Mouse (Mus musculus) adrenal gland, adult 10 weeks (tissue): ENCODE measurements around the gene Tom1. TPM values are rescaled to one million over a fixed set of nuclear protein-coding genes. Genes with fewer than 3 reads are reported as not detected.

ENCODE experiments used
- polyA plus RNA-seq: library from polyadenylated mRNA; stranded (reverse); fragments of 350-450 nt; fragmentation: Illumina TruSeq; extraction: RNeasy Lipid Tissue Mini Kit (QIAGEN cat#74804); gene quantifications from one replicate; pipeline ENCODE4 v1.2.3, GENCODE M21; 2014; ENCODE audit warnings: low read depth, low replicate concordance

The Tom1 gene
- 1.2 TPM for polyA plus RNA-seq

GRCm38 (mm10) chr8:75033511-75034243 is at the start of gene Tom1:
Gene Tom1, plus strand, starts transcription at chr8:75033705.

GRCm38 (mm10) chr8:74993081-74993474 is 40.4 kb upstream of the Tom1 start, which contains the start of gene Hmgxb4:
Gene Hmgxb4, plus strand, starts transcription at chr8:74993356.

GRCm38 (mm10) chr8:75093399-75094156 is 60.1 kb downstream of the Tom1 start, which contains the start of gene Hmox1:
Gene Hmox1, plus strand, starts transcription at chr8:75093621.

GRCm38 (mm10) chr8:75109236-75109967 is 75.9 kb downstream of the Tom1 start, which contains the start of gene Mcm5:
Gene Mcm5, plus strand, starts transcription at chr8:75109569.

Other genes starting within 250 kb of the Tom1 start
- gene Isx, start 160.5 kb upstream of the Tom1 start, polyA plus RNA-seq = not detected
- 25.4 TPM for gene Hmgxb4, start 40.3 kb upstream of the Tom1 start, polyA plus RNA-seq
- 20.5 TPM for gene Hmox1, start 59.9 kb downstream of the Tom1 start, polyA plus RNA-seq
- 0.76 TPM for gene Mcm5, start 75.9 kb downstream of the Tom1 start, polyA plus RNA-seq
- gene Rasd2, start 180.2 kb downstream of the Tom1 start, polyA plus RNA-seq = 0.17 TPM